Mouse (Mus musculus) layer of hippocampus, adult 2 months (tissue): ENCODE data around the gene Olfr77. TPM values are rescaled to one million over a fixed set of nuclear protein-coding genes. Genes with fewer than 3 reads are reported as not detected.

Experiments used
- DNase-seq, 2 experiments: peaks; one replicate each; pipeline ENCODE4 v3.0.0; 2022; ENCODE audit warnings: low spot score in 2 of 2
- H3K27ac ChIP-seq: fragments of 200-600 bp; 2 replicates; pipeline ENCODE4 v1.8.1; 2022
- H3K4me3 ChIP-seq: fragments of 200-600 bp; 2 replicates; pipeline ENCODE4 v1.8.1; 2022; ENCODE audit warnings: mild to moderate bottlenecking
- CTCF ChIP-seq: fragments of 200-600 bp; conservative IDR thresholded peaks from 2 replicates; pipeline ENCODE4 v1.8.1; 2022; ENCODE audit warnings: antibody characterized with exemption, mild to moderate bottlenecking, moderate library complexity
- long read RNA-seq, 2 experiments: library from polyadenylated mRNA; stranded (forward); transcript quantifications; one replicate each; pipeline ENCODE4 v2.0.0; 2021; ENCODE audit warnings: borderline mapping rate in 2 of 2
- total RNA-seq, 2 experiments: library from RNA; stranded (reverse); gene quantifications; 2 replicates each; pipeline ENCODE4 v1.2.3; 2021

The Olfr77 gene
- not detected for total RNA-seq
- long read RNA-seq, experiment 1: 0 reads
- long read RNA-seq, experiment 2: 0 reads

- Histone ChIP-seq H3K4me3 (no peak within 1 kb of the TSS), H3K27ac (no peak within 1 kb of the TSS)
- TF ChIP-seq CTCF: no peak
- no peak for DNase-seq
Observed at GRCm38 (mm10) chr9:19916565-19916964, at the start of gene Olfr77. Olfr77 (plus strand) TSS chr9:19916865.

DNA sequence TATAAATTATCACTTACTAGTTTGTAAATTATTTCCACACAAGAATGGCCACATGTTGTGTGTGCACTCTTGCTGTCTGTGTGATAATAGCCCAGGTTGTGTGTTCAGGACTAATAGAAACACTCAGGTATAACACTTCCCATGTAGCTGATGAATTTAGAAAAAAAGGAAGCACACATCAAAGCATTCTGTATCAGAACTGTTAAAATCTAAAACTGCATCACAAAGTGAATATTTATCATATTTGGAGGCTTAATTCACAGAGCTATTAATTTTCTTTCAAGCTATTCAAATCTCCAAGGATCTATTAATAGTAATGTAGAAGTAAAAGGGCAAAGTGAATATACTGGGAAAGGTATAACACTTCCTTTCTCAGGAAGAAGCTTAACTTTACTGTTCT, 28.8 kb upstream of the Olfr77 start, which contains the start of gene Olfr862:
Gene Olfr862 (minus strand): TSS at position 101 of the 400 bp plus-strand sequence.
- no peak for DNase-seq
- no peak within 1 kb of the TSS for H3K4me3 ChIP-seq
- no peak within 1 kb of the TSS for H3K27ac ChIP-seq
- no peak for TF ChIP-seq CTCF

DNA sequence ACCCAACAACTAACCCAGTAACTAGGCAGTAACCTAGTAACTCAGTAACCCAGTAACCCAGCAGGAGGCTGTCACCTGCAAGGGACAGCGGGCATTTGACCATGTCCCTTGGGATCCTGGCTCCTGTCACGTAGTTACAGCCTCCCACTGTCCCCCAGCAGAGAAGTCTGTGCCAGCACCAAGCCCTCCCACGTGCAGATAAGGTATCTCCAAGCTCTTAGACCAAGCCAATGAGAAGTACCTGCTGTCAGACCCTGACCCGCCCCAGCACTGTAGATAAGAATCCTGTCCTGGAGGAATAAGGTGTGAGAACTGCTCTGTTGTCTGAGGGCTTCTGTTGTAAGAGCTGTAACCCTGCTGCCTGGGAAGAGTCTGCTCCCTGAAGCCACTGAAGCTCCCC, 5.5 kb upstream of the Olfr77 start:
- no peak for DNase-seq
- no peak overlapping the region for H3K27ac ChIP-seq
- no peak overlapping the region for H3K4me3 ChIP-seq
- no peak for TF ChIP-seq CTCF

Other genes with a start within 250 kb of the Olfr77 start
- not detected for gene Olfr857, start 207.4 kb upstream of the Olfr77 start, total RNA-seq
- not detected for gene Olfr58, start 136.6 kb upstream of the Olfr77 start, total RNA-seq
- not detected for gene Olfr859, start 112.0 kb upstream of the Olfr77 start, total RNA-seq
- not detected for gene Olfr860, start 67.1 kb upstream of the Olfr77 start, total RNA-seq
- not detected for gene Olfr862, start 28.9 kb upstream of the Olfr77 start, total RNA-seq
- not detected for gene Olfr866, start 111.2 kb downstream of the Olfr77 start, total RNA-seq
- not detected for gene Olfr867, start 140.7 kb downstream of the Olfr77 start, total RNA-seq
- gene Olfr868, start 181.8 kb downstream of the Olfr77 start, total RNA-seq: not detected
- gene Olfr869, start 212.1 kb downstream of the Olfr77 start, total RNA-seq: not detected